Mouse (Mus musculus) natural killer cell, adult 2 months (primary cell): ENCODE data around the gene Commd8.
A peak's percentile ranks its signal among the peaks of the same experiment; 100 is the strongest.

Experiments used
- DNase-seq, 2 experiments: peaks; one replicate each; pipeline ENCODE4 v3.0.0; 2022; ENCODE audit warnings: low spot score in 2 of 2

Commd8 gene

GRCm38 (mm10) chr5:72167594-72168284 is at the start of gene Commd8:
TSS of gene Commd8 (minus strand) at chr5:72168189.
- DNase-seq = peak; percentile 92 to 93

GRCm38 (mm10) chr5:72211741-72212140 is 43.8 kb upstream of the Commd8 start:
- no peak for DNase-seq

- DNase-seq = no peak
These were observed 42.8 kb upstream of the Commd8 start for GRCm38 (mm10) chr5:72210812-72211139.

GRCm38 (mm10) chr5:72210123-72210811 is 42.3 kb upstream of the Commd8 start:
- peak in 1 of 2 experiments; percentile 26 for DNase-seq

- DNase-seq = no peak
These were observed 40.5 kb upstream of the Commd8 start for GRCm38 (mm10) chr5:72208515-72208914.

GRCm38 (mm10) chr5:72205271-72205670 is 37.3 kb upstream of the Commd8 start:
- DNase-seq = no peak

GRCm38 (mm10) chr5:72204507-72204906 is 36.5 kb upstream of the Commd8 start:
- DNase-seq = peak in 1 of 2 experiments; percentile 11

- no peak for DNase-seq
These were observed 35.7 kb upstream of the Commd8 start for GRCm38 (mm10) chr5:72203734-72204073.

GRCm38 (mm10) chr5:72203028-72203733 is 35.2 kb upstream of the Commd8 start:
- peak; percentile 72 to 82 for DNase-seq

- DNase-seq = peak; percentile 5 to 31
These were observed 34.0 kb upstream of the Commd8 start for GRCm38 (mm10) chr5:72202016-72202415.

- peak in 1 of 2 experiments; percentile 18 for DNase-seq
These were observed 33.6 kb upstream of the Commd8 start for GRCm38 (mm10) chr5:72201600-72201999.

- no peak for DNase-seq
These were observed 27.5 kb upstream of the Commd8 start for GRCm38 (mm10) chr5:72195442-72195841.

- no peak for DNase-seq
These were observed 23.9 kb upstream of the Commd8 start for GRCm38 (mm10) chr5:72191932-72192331.

- DNase-seq = no peak
These were observed 23.2 kb upstream of the Commd8 start for GRCm38 (mm10) chr5:72191154-72191553.

GRCm38 (mm10) chr5:72184437-72185100 is 16.6 kb upstream of the Commd8 start:
- no peak for DNase-seq

GRCm38 (mm10) chr5:72183929-72184328 is 15.9 kb upstream of the Commd8 start:
- peak in 1 of 2 experiments; percentile 53 for DNase-seq

- DNase-seq = peak in 1 of 2 experiments; percentile 49
These were observed 14.8 kb upstream of the Commd8 start for GRCm38 (mm10) chr5:72182804-72183203.

GRCm38 (mm10) chr5:72181194-72181593 is 13.2 kb upstream of the Commd8 start:
- no peak for DNase-seq

- DNase-seq = no peak
These were observed 7.5 kb upstream of the Commd8 start for GRCm38 (mm10) chr5:72175530-72175929.

- no peak for DNase-seq
These were observed 7.1 kb upstream of the Commd8 start for GRCm38 (mm10) chr5:72175050-72175449.

GRCm38 (mm10) chr5:72173521-72173920 is 5.5 kb upstream of the Commd8 start:
- no peak for DNase-seq

- DNase-seq = peak; percentile 43 to 45
These were observed 4.7 kb upstream of the Commd8 start for GRCm38 (mm10) chr5:72172675-72173074.
